Mouse (Mus musculus) erythroblast, embryonic 14.5 days (primary cell): Measurements from ENCODE around the gene Sec14l1. TPM values are rescaled to one million over a fixed set of nuclear protein-coding genes. Genes with fewer than 3 reads are reported as not detected.

Experiments
- H3K27me3 ChIP-seq: 2 replicates; pipeline ENCODE4 v1.6.1; 2012; ENCODE audit warnings: inconsistent platforms; ENCODE audit not compliant: control insufficient read depth
- H3K36me3 ChIP-seq: 2 replicates; pipeline ENCODE4 v1.6.1; 2012; ENCODE audit warnings: mild to moderate bottlenecking, inconsistent platforms; ENCODE audit not compliant: control insufficient read depth
- H3K4me1 ChIP-seq: 2 replicates; pipeline ENCODE4 v1.6.1; 2012; ENCODE audit warnings: inconsistent platforms; ENCODE audit not compliant: control insufficient read depth
- H3K4me3 ChIP-seq: replicated peaks from 2 replicates; pipeline ENCODE3; 2012; ENCODE audit warnings: moderate library complexity, mild to moderate bottlenecking, inconsistent platforms
- H3K9me3 ChIP-seq: 2 replicates; pipeline ENCODE4 v1.6.1; 2012; ENCODE audit warnings: low read length, inconsistent platforms, mixed read lengths; ENCODE audit not compliant: control insufficient read depth
- GATA1 ChIP-seq: IDR thresholded peaks from 2 replicates; pipeline ENCODE4 v1.6.1; 2012; ENCODE audit warnings: low read length, inconsistent platforms, mixed read lengths
- TAL1 ChIP-seq: IDR thresholded peaks from 3 replicates; pipeline ENCODE4 v1.6.1; 2012; ENCODE audit warnings: low read length, inconsistent platforms, mixed read lengths
- polyA plus RNA-seq: library from polyadenylated mRNA; stranded (reverse); fragments of >175 nt; gene quantifications from 2 replicates; pipeline ENCODE4 v1.2.3, GENCODE M21; 2012

The Sec14l1 gene
- polyA plus RNA-seq, 1 experiment: 11.2 TPM

DNA sequence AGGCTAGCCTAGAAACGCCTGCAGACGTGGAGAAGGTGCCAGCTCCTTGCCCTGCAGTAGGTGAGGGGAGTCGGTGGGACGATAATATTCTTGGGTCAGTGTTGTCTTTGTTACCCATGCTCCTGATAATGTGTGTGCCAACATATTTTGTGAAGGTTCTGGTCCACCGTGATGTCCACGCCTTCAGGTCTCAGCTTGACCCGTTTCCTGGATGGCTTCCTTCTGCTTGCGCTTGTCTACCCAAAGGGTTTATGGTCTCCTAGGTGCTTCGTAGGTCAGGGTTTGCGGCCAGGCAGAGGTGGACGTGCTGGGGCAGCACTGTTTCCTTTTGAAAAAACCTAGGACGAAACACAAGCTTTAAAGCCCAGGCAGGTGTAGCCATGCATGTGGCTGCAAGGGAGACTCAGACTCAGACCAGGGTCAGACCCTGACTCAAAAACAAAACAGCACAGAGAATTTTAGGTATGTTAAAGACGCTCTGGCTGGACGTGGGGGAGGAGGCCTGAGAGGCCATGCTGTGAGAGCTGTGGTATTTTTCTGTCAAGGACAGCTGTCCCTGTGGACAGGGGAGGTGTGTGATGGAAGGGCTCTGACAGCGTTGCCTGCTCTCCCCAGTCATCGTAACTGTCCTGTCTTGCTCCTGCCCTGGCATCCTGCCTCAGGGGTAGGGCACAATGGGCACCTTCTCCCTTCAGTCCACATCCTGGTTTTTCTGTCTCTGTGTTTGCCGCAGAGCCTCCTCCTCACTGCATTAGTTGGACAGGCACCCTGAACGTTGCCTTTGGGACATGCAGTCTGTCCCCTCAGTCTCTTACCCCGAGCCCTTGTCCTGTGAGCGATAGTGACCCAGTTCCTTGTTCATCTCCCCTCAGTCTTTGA lies 5.6 kb downstream of the Sec14l1 start:
- peaks cover 87% of the 10 kb centered on the region for H3K36me3 ChIP-seq
- no peak overlapping the region for H3K4me3 ChIP-seq
- no peaks in the 10 kb centered on the region for H3K9me3 ChIP-seq
- peaks cover 65% of the 10 kb centered on the region for H3K4me1 ChIP-seq
- no peaks in the 10 kb centered on the region for H3K27me3 ChIP-seq
- TF ChIP-seq GATA1 (no peak), TAL1 (no peak)

DNA sequence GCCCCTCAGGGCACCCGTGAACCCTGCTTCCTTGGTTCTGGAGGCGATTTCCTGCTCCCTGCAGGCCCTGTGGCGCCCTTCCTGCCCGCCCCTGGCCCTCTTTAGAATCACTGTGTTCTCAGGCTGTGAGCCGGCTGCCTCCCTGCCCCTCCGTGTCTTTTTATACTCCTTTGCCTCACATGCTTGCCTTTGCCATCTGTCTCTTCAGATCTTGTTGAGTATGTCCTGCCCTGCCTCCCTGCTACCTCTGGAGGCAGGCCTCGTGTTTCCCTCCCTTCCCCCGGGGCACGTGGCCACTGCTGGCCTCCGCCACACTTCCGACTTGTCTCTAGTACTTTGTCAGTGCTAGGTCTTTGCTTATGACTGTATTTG lies 6.2 kb downstream of the Sec14l1 start:
- Histone ChIP-seq H3K36me3 (peaks cover 92% of the 10 kb centered on the region), H3K4me3 (no peak overlapping the region), H3K4me1 (peaks cover 60% of the 10 kb centered on the region), H3K27me3 (no peaks in the 10 kb centered on the region), H3K9me3 (no peaks in the 10 kb centered on the region)
- TF ChIP-seq TAL1 (no peak), GATA1 (no peak)

DNA sequence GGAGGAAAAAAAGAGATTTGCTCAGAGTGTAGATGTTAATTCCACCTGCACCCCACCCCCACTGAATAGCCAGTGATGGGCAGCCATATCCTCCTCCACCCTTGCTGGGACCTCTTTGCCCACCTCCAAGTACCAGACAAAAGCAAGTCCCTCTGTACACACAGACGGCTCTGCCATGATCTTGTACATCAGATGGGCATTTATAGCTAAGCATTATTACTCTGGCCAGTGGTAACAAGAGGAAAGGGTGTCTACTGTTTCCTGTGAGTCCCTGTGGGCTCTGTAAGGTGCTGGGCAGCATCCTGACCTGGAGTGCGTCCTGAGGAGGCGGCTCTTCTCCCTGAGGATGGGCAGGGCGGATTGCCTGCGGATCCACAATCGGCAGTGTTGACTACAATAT lies 7.0 kb downstream of the Sec14l1 start:
- TF ChIP-seq TAL1 (no peak), GATA1 (no peak)
- Histone ChIP-seq H3K4me1 (peaks cover 52% of the 10 kb centered on the region), H3K36me3 (peaks cover 88% of the 10 kb centered on the region)

DNA sequence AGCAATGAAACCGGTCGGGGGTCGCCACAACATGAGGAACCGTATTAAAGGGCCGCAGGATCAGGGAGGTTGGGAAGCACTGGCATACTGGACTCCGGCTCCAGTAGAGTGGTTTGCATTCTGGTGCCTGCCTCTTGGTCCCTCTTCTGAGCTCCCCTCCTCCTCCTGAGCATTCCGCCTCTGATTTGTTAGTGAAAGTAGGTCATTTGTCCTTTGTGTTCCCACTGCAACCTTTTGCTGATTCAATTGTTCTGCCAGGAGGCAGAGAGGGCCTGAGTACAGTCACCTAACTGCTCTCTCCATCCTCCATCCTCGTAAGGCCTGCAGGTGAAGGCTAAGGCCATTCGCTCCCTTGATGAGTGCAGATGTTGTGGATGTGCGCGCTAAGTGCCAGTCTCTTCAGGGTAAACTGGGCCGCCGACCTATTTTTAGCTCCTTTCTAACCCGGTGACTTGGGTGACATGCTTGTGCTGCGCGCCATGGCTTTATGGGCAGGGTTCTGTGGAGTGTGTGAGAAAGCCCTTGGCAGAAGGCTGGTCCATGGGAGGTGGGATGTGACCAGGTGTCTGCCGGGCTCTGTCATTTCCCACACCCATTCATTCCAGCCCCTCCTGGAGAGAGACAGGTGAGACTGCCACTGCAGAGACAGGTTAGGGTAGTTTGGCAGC lies 8.6 kb downstream of the Sec14l1 start:
- H3K4me1 ChIP-seq: peaks cover 42% of the 10 kb centered on the region

More for the DNA sequence above, 7.0 kb downstream of the Sec14l1 start:
- H3K27me3 ChIP-seq: no peaks in the 10 kb centered on the region
- no peaks in the 10 kb centered on the region for H3K9me3 ChIP-seq
- no peak overlapping the region for H3K4me3 ChIP-seq

DNA sequence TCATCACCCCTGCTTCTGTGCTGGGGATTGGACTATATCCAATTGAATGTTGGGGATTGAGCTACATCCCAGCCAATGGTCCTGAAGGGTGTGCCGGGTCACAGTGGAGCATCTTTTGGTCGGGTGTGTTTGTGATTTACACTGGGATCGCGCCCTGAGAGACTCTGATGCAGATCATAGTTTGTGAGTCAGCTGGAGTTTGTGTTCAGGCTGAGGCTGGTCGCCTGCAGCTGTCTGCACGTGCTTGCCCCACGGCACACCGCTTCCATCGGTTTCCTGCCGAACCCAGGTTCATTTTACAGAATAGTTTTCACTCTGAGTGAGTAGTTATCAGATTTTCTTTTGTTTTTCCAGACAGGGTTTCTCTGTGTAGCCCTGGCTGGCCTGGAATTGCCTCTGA lies 9.6 kb downstream of the Sec14l1 start:
- Histone ChIP-seq H3K4me1 (peaks cover 36% of the 10 kb centered on the region), H3K27me3 (no peaks in the 10 kb centered on the region), H3K36me3 (peaks cover 86% of the 10 kb centered on the region), H3K9me3 (no peaks in the 10 kb centered on the region), H3K4me3 (no peak overlapping the region)
- no peak for TF ChIP-seq GATA1
- no peak for TF ChIP-seq TAL1

More for the DNA sequence above, 8.6 kb downstream of the Sec14l1 start:
- H3K4me3 ChIP-seq: no peak overlapping the region
- H3K36me3 ChIP-seq: peaks cover 88% of the 10 kb centered on the region
- H3K27me3 ChIP-seq: no peaks in the 10 kb centered on the region
- H3K9me3 ChIP-seq: no peaks in the 10 kb centered on the region
- TF ChIP-seq GATA1: no peak
- no peak for TF ChIP-seq TAL1

DNA sequence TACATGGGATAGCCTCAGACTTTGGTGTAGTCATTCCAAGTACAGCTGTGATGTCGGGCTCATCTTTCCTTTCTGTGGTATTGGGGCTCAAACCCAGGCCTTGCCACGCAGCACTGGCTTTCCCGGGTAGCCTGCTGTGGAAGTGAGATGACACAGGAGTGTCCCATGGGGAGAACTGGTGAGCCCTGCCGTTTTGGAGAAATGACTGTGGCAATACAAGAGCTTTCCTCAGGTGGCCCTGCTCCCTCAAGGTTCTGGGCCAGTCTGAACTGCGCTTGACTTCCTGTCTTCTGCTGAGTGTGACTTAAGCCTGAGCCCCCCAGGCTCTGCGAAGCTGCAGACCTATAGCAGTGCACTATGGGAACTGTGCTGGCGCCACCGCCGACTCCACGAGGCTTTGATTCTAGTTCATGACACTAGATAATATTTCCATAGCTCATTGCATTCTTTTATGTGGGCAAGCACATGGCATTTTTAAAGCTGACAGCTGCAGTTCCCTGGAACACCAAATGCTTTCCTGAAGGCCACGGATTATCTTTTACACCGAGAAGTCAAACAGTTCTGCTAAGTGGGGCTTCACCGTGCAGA lies 12.4 kb downstream of the Sec14l1 start:
- Histone ChIP-seq H3K4me3 (no peak overlapping the region), H3K4me1 (peaks cover 17% of the 10 kb centered on the region), H3K36me3 (peaks cover 76% of the 10 kb centered on the region), H3K27me3 (no peaks in the 10 kb centered on the region), H3K9me3 (no peaks in the 10 kb centered on the region)
- TF ChIP-seq GATA1 (no peak), TAL1 (no peak)

DNA sequence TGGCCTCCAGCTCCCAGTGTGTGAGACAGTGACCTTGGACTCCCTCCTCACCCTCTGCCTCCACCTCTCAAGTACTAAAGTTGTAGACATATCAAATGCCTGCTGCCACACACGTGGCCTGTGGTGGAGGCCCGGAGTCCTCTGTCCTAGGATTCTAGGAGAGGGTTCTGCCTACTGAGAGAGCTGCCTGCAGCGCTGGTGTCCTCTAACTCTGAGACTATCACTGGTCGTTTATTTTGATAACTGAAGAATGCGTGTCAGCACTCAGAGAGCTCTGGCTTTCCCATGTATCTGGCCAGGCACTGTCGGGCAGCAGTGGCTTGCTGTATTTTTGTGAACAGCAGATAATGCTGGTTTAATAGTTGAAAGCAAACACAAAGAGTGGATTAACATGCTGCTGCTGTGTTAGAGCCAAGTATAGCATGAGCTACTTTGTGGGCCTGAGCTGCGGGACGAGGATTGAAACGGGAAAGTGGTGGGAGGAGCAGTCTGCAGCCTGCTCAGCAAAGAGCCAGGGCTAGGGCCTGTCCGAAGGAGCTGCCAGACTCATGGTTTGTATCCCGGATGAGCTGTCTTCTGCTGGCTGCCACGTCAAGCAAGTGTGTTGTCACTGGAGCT lies 13.1 kb downstream of the Sec14l1 start:
- Histone ChIP-seq H3K27me3 (no peaks in the 10 kb centered on the region), H3K36me3 (peaks cover 69% of the 10 kb centered on the region), H3K4me3 (no peak overlapping the region), H3K4me1 (peaks cover 17% of the 10 kb centered on the region), H3K9me3 (no peaks in the 10 kb centered on the region)
- TF ChIP-seq GATA1: no peak
- TF ChIP-seq TAL1: no peak

DNA sequence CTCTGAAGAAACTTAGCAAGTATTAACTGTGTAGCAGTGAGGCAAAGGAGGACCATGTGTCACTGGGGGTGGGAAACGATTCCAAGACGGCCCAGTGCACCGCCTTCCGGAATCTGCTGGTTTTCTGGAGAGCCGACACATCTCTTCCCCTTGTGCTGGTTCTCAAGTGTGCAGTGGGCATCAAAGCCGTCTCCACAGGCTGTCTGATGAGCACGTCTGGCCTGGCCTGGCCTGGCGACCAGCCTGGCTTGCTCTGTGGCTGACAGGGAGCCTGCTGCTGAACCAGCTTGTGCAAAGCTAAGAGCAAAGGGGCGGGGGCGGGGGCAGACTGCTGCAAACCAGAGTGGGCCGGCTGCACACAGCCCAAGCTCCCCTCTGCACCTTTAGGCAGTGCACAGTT lies 14.5 kb downstream of the Sec14l1 start:
- peaks cover 7% of the 10 kb centered on the region for H3K4me1 ChIP-seq

DNA sequence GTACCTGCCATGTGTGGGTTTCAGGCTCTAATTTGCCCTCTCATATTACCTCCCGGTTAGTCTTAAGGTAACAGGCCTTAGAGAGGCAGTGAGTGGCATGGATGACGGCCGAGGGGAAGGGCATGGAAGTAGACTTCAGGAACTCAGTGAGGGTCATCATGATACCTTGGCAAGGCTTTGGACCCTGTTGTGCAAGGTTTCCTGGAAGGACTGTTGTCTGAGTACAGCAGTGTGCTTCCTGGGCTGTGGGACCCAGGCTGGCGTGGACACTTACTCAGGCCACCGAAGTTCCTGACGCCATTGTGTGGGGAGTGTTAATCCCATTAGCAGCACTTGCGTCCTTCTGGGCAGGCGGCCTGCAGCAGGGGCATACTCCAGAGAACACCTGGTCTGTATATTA lies 15.1 kb downstream of the Sec14l1 start:
- peaks cover 9% of the 10 kb centered on the region for H3K4me1 ChIP-seq
- H3K27me3 ChIP-seq: no peaks in the 10 kb centered on the region
- peaks cover 57% of the 10 kb centered on the region for H3K36me3 ChIP-seq
- no peak overlapping the region for H3K4me3 ChIP-seq
- no peak for TF ChIP-seq GATA1
- no peak for TF ChIP-seq TAL1
- H3K9me3 ChIP-seq: no peaks in the 10 kb centered on the region

More for the DNA sequence above, 14.5 kb downstream of the Sec14l1 start:
- Histone ChIP-seq H3K4me3 (no peak overlapping the region), H3K27me3 (no peaks in the 10 kb centered on the region), H3K36me3 (peaks cover 55% of the 10 kb centered on the region), H3K9me3 (no peaks in the 10 kb centered on the region)
- TF ChIP-seq TAL1 (no peak), GATA1 (no peak)
